Mouse (Mus musculus) cerebellum, postnatal 4 days (tissue): Measurements from ENCODE around the gene 2210017I01Rik.

Experiments used
- DNase-seq, 2 experiments: peaks; one replicate each; pipeline ENCODE4 v3.0.0; 2022; ENCODE audit warnings: low spot score in 2 of 2, mixed read lengths in 1 of 2

The 2210017I01Rik gene

DNA sequence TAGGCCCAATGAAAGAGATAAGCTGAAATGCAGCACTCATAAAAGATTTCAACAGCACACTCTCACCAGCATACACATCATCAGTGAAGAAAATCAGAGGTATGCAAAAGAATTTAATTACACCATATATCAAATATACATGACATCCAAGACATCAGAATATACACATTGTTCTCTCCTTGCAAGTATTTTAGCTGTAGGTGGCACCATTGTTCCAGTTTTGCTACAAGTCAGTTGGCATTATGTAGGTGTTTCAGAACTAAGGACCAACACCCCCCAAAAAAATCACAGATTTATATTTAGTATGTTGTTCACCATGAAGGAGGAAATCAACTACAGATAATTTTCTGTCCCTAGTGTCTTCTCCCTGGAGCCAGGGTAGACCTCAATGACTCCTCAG lies 41.9 kb downstream of the 2210017I01Rik start:
- no peak for DNase-seq
